Mouse (Mus musculus) heart, adult 9 months (tissue): ENCODE data around the gene Itpr1.

ENCODE experiments used
- DNase-seq, 2 experiments: peaks; one replicate each; pipeline ENCODE4 v3.0.0; 2022; ENCODE audit warnings: low spot score in 2 of 2

The Itpr1 gene

GRCm38 (mm10) chr6:108441290-108441689 is 228.4 kb downstream of the Itpr1 start:
- no peak for DNase-seq

GRCm38 (mm10) chr6:108442291-108442690 is 229.4 kb downstream of the Itpr1 start:
- no peak for DNase-seq

DNA sequence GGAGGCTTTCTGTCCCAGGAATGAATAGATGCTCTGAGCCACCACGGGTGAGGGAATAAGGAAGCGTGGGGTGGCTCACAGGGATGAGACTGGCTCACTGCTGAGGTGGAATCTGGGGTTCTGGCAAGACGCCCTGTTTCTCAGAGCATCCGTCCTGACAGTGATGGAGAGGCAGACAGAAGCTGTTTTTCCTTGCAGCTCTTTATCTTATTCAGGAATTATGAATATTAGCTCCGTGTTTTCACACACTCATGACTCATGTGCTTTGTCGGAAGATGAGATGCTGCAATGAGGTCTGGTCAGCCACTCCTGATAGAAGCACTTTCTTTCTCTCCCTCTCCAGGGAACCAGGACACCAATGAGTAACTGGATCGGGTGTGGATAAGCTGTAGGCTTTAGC is 231.5 kb downstream of the Itpr1 start:
- no peak for DNase-seq

DNA sequence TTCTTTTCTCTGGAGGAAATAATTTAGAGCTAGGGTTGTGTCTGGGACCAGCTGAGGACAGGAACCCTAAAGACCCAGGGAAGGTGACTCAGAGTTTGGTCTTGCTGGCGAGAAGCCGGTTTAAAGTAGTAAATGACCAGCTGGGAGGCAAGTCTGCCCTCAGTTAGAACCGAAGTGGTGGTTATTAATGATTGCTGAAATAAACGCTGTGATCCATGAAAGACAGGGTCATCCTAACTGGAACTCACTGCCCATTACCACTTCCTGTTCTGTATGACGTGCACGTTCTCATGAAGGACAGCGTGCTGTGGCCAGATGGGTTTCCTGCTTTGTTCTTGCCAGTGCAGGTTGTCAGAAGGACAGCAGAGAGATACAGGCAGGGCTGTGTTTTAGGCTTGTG is 232.1 kb downstream of the Itpr1 start:
- DNase-seq, result no peak

- no peak for DNase-seq
These were observed 233.9 kb downstream of the Itpr1 start for GRCm38 (mm10) chr6:108446766-108447165.

GRCm38 (mm10) chr6:108447179-108447845 is 234.4 kb downstream of the Itpr1 start:
- DNase-seq, result peak; percentile 39 to 43

- peak; percentile 84 to 88 for DNase-seq
These were observed 235.3 kb downstream of the Itpr1 start for GRCm38 (mm10) chr6:108448016-108448735.

DNA sequence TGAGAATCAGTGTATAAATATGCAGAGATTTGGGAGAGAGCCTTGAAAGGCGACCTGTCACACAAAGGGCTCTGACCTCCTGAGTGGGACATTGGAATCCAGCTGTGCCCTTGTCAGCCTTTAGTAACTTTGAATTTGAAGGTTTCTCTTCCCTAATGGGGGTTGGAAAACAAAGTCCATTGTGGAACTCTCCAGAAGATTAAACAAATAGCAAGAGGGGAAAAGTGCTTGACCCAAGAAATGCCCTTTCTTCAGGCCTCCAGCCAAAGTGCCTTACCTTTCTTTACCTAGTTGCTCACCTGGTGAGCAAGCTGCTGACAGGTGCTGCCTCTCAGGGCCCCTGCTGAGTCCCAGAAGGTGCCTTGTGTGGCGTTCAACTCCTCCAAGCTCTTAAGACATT is 236.0 kb downstream of the Itpr1 start:
- DNase-seq, result no peak

DNA sequence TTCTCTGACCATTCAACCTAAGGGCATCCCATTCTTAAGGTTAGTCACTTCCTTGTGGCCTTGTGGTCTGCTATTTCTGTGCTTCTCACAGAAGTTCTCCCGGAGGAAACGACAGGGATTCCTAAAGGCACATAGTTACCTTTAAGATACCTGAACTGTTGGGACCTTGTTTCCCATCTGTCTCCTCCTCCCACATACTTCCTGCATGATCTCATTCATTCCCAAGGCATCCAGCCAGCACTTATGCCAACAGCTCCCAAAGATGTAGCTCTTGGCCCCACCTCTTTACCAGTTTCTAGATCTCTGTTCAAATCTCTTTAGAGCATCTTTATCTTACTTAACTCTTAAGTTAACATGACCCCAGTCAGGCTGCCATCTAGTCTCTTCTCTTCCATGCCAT is 238.6 kb downstream of the Itpr1 start:
- no peak for DNase-seq

GRCm38 (mm10) chr6:108453618-108454017 is 240.7 kb downstream of the Itpr1 start:
- no peak for DNase-seq

DNA sequence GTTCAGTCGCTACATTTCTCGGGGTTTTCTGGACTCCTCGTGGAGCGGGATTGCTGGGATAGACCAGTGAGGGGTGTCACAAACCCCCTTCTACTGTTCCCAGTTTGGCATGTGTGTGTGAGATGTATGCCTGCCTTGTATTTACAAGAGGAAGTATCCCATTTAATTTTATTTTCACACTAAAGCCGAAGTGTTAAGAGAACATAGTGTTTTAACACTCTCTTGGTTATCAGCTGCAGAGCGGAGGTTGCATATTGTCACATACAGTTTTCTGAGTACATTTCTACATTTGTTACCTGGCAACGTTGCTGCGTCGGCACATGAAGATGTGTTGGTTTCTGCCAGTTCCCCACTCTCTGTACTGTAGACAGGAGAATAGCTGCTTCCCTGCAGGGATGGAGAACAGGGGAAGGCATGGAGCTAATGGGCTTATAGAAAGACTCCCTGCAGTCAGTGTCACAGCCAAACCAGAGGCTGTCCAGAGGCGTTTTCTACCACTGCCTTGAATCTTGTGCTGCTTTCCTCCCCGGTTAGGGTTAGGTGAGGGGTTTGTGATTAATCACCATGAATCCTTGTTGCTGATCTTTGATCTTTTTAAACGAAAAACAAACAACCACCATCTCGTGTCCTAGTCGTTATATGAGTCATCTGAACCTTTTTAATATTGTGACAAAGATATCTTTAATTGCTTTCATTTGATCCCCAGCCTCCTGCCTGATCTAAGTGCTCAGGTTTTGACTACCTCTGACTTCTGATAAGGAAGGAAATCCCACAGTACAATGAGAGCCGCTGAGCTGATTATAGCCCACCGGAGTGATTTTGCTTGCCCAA is 241.4 kb downstream of the Itpr1 start:
- DNase-seq, result no peak

GRCm38 (mm10) chr6:108454979-108455836 is 242.3 kb downstream of the Itpr1 start:
- no peak for DNase-seq

DNA sequence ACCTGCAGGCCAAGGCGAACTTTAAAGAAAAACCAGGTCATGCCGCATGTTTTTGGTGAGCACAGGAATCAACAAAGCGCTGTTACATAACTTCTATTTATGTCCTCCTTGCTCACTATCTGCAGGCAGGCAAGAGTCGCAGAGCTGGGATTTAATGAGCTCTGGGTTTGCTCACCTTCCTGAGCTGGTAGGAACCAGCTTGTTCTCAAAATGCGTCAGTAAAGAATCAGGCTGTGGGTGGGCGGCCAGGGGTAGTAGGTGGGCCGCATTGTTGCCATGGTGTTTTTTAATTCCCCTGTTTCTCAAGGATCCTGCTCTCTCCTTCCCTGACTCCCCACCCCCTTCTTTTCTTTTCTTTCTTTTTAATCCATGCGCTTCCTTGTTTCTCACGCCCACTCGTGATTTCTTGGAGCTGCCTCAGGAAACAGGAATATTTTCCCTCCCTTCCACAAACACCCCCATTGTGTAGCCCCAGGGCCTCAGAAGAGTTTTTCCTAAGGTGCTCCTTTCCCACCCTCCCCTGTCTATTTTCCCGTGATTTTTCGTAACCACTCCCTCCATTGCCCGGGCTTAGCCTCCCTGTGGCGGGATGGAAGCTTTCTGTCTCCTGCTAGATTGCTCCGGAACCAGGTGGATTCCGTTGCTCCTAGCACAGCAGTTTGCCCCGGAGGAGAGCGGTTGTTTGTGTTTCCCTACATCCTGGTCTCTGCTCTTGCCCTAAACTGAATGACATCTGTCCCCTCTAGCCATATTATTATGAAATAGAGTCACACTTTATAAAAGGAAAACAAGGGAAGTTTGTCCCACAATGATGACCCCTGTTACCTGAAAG is 243.6 kb downstream of the Itpr1 start:
- peak; percentile 69 for DNase-seq

- DNase-seq, result peak in 1 of 2 experiments; percentile 44
These were observed 244.1 kb downstream of the Itpr1 start for GRCm38 (mm10) chr6:108457063-108457405.

- DNase-seq, result peak; percentile 68 to 86
These were observed 244.8 kb downstream of the Itpr1 start for GRCm38 (mm10) chr6:108457516-108458181.

DNA sequence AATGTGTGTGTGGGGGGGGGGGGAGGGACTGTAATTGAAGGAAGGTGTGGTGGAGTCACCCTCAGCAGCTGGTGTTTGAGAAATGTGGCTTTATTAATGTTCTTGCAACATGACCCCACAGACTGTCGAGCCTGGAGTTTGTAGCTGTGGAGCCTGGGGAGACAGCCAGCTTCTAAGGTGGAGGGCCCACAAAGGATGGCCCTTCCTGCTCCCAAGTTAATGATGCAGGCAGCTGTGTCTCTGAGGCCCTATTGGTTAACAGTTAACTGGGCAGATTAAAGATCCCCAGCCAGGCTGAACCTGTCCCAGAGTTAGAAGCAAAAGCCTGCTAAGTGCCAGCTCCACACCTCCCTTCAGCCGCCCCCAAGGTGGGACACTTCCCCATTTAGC is 245.3 kb downstream of the Itpr1 start:
- peak in 1 of 2 experiments; percentile 75 for DNase-seq

DNA sequence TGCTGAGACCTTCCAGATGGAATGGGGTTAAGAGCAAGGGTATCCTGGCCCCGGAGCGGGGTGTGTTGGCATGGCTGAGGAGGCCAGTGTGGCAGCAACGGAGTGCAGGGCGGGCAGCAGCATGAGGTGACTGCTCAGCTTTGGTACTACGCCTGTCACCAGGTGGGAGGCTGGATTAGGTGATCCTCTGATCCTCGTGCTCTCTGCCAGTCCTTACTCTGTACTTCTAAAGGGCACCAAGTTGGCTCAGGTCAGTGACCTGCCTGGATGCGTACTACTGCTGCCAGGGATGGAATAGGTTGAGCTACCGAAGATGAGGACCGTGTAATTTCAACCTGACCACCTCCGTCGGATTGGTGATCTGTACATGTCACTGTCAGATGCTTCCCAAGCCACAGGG is 245.9 kb downstream of the Itpr1 start:
- no peak for DNase-seq

DNA sequence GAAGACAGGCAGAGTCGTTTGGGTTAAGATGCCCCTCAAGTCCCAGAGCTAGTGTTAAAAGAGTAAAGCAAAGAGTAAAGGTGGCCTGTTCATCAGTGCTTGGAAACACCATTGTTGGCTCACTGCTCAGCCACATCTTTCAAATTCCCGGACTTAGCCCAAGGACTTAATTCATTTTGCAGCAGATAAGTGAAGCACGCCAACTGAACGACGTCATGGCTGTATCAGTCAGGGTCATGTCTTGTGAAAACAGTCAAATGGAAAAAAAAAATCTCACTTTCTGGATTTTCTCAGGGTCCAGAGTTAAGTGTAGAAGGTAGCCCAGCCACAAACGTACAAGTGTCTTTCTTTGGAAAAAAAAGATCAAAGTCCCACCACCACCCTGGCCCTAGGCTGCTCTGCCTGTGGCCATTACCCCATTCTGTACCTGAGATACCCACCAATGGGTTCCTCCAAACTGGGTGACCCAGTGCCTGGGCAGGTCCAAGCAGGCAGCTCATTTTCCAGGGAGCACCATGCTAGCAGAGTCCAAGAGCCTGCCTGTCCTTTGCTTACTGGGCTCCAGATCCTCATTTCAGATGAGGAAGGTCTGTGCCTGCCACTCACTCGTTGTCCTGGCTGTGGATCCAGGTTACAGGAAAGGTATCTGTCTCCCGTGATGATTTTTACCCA is 251.5 kb downstream of the Itpr1 start:
- DNase-seq, result peak; percentile 33 to 49

DNA sequence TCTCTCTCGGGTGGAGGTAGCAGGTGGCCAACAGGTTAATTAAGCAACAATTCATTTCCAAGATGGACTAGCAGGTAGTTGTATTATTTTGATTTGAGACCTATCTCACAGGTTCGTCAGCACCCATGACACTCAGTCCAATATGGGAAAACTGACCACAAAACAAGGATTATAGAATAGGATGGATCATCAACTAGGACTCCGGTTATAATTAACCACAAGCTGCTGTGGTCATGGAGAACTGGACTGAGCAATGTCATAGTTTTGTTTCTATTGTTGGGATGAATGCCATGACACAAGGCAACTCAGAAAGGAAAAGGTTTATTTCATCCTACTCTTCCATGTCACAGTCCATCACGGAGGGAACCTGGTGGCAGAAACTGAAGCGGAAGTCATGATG is 252.3 kb downstream of the Itpr1 start:
- DNase-seq, result no peak
